Comparison of ENCODE assay signal across 24 mouse cellular contexts in genomic region chr14:33940739-33941138, GRCm38 (mm10). TPM values are rescaled to one million over a fixed set of nuclear protein-coding genes. Genes with fewer than 3 reads are reported as not detected.
DNase-seq lines count a peak whose midpoint lies in the region; ATAC-seq and TF ChIP-seq lines count a peak whose summit lies in the region.
"Had no signal": no experiment of that assay in that cellular context is flagged by ENCODE, and none has a peak within 500 bp of the region (broad histone marks: within the 10 kb centered on the region; RNA-seq: fewer than 3 reads in every experiment).

Gene Gdf2 (plus strand): TSS chr14:33941039.

- H3K4me2 ChIP-seq in heart, embryonic 11.5 days, result peak within 1 kb of the TSS; percentile 7; the same call in 1 of the 2 replicates
- no peak within 1 kb of the TSS for H3K4me2 ChIP-seq in heart, embryonic 15.5 days

- no peak for DNase-seq in heart, postnatal 10 days
- no peak for DNase-seq in heart, adult 11 months
- DNase-seq in liver, adult 2 months (ENCODE audit: extremely low read depth, low read depth, low spot score), result peak; percentile 33
- DNase-seq in liver, result no peak
- no peak for DNase-seq in cerebellum, adult 9-10 months
- DNase-seq in hindbrain, embryonic 10.5 days (ENCODE audit: low spot score), result no peak
- DNase-seq: adrenal gland, postnatal 10 days; cerebellum, adult 11 months; cerebellum, adult 8-10 months; cerebellum, postnatal 25 days; gastrocnemius, postnatal 10 days; kidney, adult 18-20 months had no signal

- no peak for TF ChIP-seq POLR2A in liver, adult 2 months (IDR thresholded peaks at IDR 0.05; ENCODE audit: extremely low read depth, insufficient read depth, low read length)

- H3K9me3 ChIP-seq in heart, embryonic 11.5 days (replicated peaks; ENCODE audit: control insufficient read depth, low read length), result no peaks in the 10 kb centered on the region
- no peaks in the 10 kb centered on the region for H3K9me3 ChIP-seq in heart, embryonic 15.5 days (replicated peaks)
- no peaks in the 10 kb centered on the region for H3K9me3 ChIP-seq in hindbrain, embryonic 10.5 days
- H3K9me3 ChIP-seq: embryonic facial prominence, embryonic 13.5 days; forebrain, embryonic 12.5 days; intestine, embryonic 15.5 days had no signal

- H3K4me1 ChIP-seq in heart, embryonic 11.5 days (ENCODE audit: control insufficient read depth, insufficient read depth, low read length), result peaks cover 10% of the 10 kb centered on the region
- peaks cover 4% of the 10 kb centered on the region for H3K4me1 ChIP-seq in heart, embryonic 15.5 days (replicated peaks)
- no peaks in the 10 kb centered on the region for H3K4me1 ChIP-seq in liver, adult 2 months (ENCODE audit: control insufficient read depth, insufficient read depth, low read length)
- 0 out of 2 replicates have a peak, but pooled peaks cover 3% of the 10 kb centered on the region for H3K4me1 ChIP-seq in hindbrain, embryonic 10.5 days (replicated peaks)
- H3K4me1 ChIP-seq: forebrain, embryonic 12.5 days; intestine, embryonic 15.5 days had no signal

- TF ChIP-seq CTCF in liver, adult 2 months (IDR thresholded peaks at IDR 0.05; ENCODE audit: low read depth, low read length), result no peak

- ATAC-seq in heart, embryonic 11.5 days (replicated peaks; ENCODE audit: insufficient number of reproducible peaks, low FRiP score, low TSS enrichment), result no peak
- ATAC-seq in heart, embryonic 15.5 days (replicated peaks; ENCODE audit: insufficient number of reproducible peaks, insufficient read depth, low FRiP score, low read depth), result 0 out of 2 replicates have a peak, but pooled peaks have one; percentile 31
- ATAC-seq: forebrain, embryonic 16.5 days; intestine, embryonic 15.5 days had no signal

- no peaks in the 10 kb centered on the region for H3K36me3 ChIP-seq in heart, embryonic 11.5 days (ENCODE audit: control insufficient read depth, insufficient read depth, low read length)
- no peaks in the 10 kb centered on the region for H3K36me3 ChIP-seq in heart, embryonic 15.5 days
- H3K36me3 ChIP-seq in liver, adult 2 months (ENCODE audit: control insufficient read depth, insufficient read depth, low read length), result no peaks in the 10 kb centered on the region
- H3K36me3 ChIP-seq in hindbrain, embryonic 10.5 days, result no peaks in the 10 kb centered on the region
- H3K36me3 ChIP-seq: embryonic facial prominence, embryonic 13.5 days; forebrain, embryonic 12.5 days; intestine, embryonic 15.5 days had no signal

- H3K27me3 ChIP-seq in heart, embryonic 11.5 days (ENCODE audit: control insufficient read depth, insufficient read depth, low read length), result peaks cover 2% of the 10 kb centered on the region; the same call in 1 of the 2 replicates
- peaks cover 6% of the 10 kb centered on the region for H3K27me3 ChIP-seq in heart, embryonic 15.5 days
- no peaks in the 10 kb centered on the region for H3K27me3 ChIP-seq in liver, adult 2 months (ENCODE audit: control insufficient read depth, insufficient read depth, low read length)
- H3K27me3 ChIP-seq in hindbrain, embryonic 10.5 days (ENCODE audit: insufficient read depth, poor library complexity, severe bottlenecking), result 0 out of 2 replicates have a peak, but pooled peaks cover 4% of the 10 kb centered on the region
- H3K27me3 ChIP-seq: forebrain, embryonic 12.5 days; intestine, embryonic 15.5 days had no signal

- H3K4me3 ChIP-seq in heart, embryonic 11.5 days (ENCODE audit: low read depth, low read length), result no peak within 1 kb of the TSS
- H3K4me3 ChIP-seq in heart, embryonic 15.5 days, result no peak within 1 kb of the TSS
- peak within 1 kb of the TSS; percentile 43 for H3K4me3 ChIP-seq in liver, adult 2 months (ENCODE audit: insufficient read depth, low read depth, low read length)
- no peak within 1 kb of the TSS for H3K4me3 ChIP-seq in hindbrain, embryonic 10.5 days
- H3K4me3 ChIP-seq: embryonic facial prominence, embryonic 13.5 days; forebrain, embryonic 12.5 days; intestine, embryonic 15.5 days had no signal

- intact Hi-C loops in heart, postnatal 10 days (cut with DNase I), result no loop called here

- H3K27ac ChIP-seq in heart, embryonic 11.5 days (ENCODE audit: low read depth, low read length), result no peak within 1 kb of the TSS
- H3K27ac ChIP-seq in heart, embryonic 15.5 days, result no peak within 1 kb of the TSS
- peak within 1 kb of the TSS; percentile 70 for H3K27ac ChIP-seq in liver, adult 2 months (replicated peaks; ENCODE audit: insufficient read depth, low read depth, low read length)
- no peak within 1 kb of the TSS for H3K27ac ChIP-seq in hindbrain, embryonic 10.5 days
- H3K27ac ChIP-seq: embryonic facial prominence, embryonic 13.5 days; forebrain, embryonic 12.5 days; hindbrain, embryonic 14.5 days; intestine, embryonic 15.5 days had no signal

- no peak within 1 kb of the TSS for H3K9ac ChIP-seq in heart, embryonic 11.5 days (ENCODE audit: low read depth, low read length)
- no peak within 1 kb of the TSS for H3K9ac ChIP-seq in heart, embryonic 15.5 days
- peak within 1 kb of the TSS; percentile 58 for H3K9ac ChIP-seq in liver, adult 2 months (ENCODE audit: low read depth, low read length)
- H3K9ac ChIP-seq: embryonic facial prominence, embryonic 13.5 days; forebrain, embryonic 12.5 days had no signal

- H3K79me2 ChIP-seq in liver, adult 2 months (ENCODE audit: control insufficient read depth, insufficient read depth, low read length), result no peaks in the 10 kb centered on the region

- 21% methylated on average over 8 of the region's 8 CpGs for WGBS in heart, embryonic 11.5 days (ENCODE audit: insufficient replicate concordance)
- 28% methylated on average over 8 of the region's 8 CpGs for WGBS in heart, embryonic 15.5 days
- 43% methylated on average over 8 of the region's 8 CpGs for WGBS in liver, adult 2 months
- WGBS in hindbrain, embryonic 10.5 days, result 74% methylated on average over 8 of the region's 8 CpGs

RNA-seq across cellular contexts. Expression of gene Gdf2, which starts in this region (rescaled TPM):
- 0.51 and 0.64 TPM in 2 replicates for polyA plus RNA-seq in heart, embryonic 11.5 days (2014; fragmentation: Nextera tagmentation; extraction: Ambion mirVana)
- under 1 TPM; 0.10 to 0.17 TPM for total RNA-seq in heart, postnatal 10 days (2021)
- polyA plus RNA-seq in heart, embryonic 15.5 days (2015; fragmentation: Nextera tagmentation; extraction: Ambion mirVana), result 0.11 and 0.19 TPM in 2 replicates
- total RNA-seq in liver, adult 2 months (2014; rRNA removed), result 12.3 and 13.1 TPM in 2 replicates
- 4.9 and 5.4 TPM in 2 replicates for polyA plus RNA-seq in liver, adult 2 months (2012; rRNA removed)
- not detected in 2 replicates for polyA plus RNA-seq in hindbrain, embryonic 10.5 days (2016; fragmentation: Nextera tagmentation; extraction: Ambion mirVana)
- total RNA-seq: gastrocnemius, postnatal 10 days; hematopoietic stem cell, adult 5-6 weeks; MEL had no signal
- polyA plus RNA-seq: brain, embryonic 14.5 days; C2C12; cortical plate, adult 2 months; forebrain, embryonic 12.5 days; forebrain, embryonic 16.5 days had no signal

Comparison
In these comparisons a context has a peak if more than half of its experiments do, and no peak if none do; other contexts are left out.
1. RNA of gene Gdf2 (total RNA-seq): 12.3 to 13.1 TPM in liver, adult 2 months; 0.10 to 0.17 TPM in heart, postnatal 10 days; every median in the first group is over 10 times any median in the second.
2. Peak in ATAC-seq in heart, embryonic 15.5 days; RNA of the gene not detected or under 1 TPM.